Mouse (Mus musculus) NIH3T3 (cell line): ENCODE data around the gene Dnajc16.
A peak's percentile ranks its signal among the peaks of the same experiment; 100 is the strongest.

Source experiments
- DNase-seq: peaks from one replicate; pipeline ENCODE4 v3.0.0-alpha.2; 2012; ENCODE audit warnings: low read depth

Gene Dnajc16

GRCm38 (mm10) chr4:141790524-141790990 lies at the start of gene Dnajc16:
Dnajc16 (minus strand) TSS chr4:141790931.
- peak; percentile 97 for DNase-seq

DNA sequence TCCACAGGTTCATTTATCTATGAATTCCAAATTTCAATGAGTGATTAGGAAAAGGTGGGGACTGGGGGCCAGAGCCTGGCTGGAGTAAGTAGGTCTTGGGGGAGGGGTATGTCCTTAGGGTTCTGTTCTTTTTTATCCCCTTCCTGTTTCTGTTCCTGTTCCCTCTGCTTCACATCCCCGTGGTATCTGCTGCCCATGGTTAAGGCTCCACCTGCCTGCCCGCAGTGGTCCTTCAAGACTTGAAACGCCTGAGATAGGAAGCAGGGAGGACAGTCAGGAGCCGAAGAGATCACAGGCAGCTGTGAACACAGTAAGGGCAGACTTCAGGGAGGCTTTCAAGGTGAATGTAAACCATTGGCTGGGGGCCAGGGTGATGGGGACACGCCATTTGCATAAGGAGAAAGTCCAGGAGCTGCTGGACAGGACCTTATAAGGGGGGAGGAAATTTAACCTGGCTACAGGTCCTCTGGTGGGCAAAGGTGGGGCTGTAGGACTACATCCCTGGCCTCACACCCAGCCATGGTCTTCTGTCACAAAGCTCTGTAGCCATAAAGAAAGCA lies 43.9 kb upstream of the Dnajc16 start:
- no peak for DNase-seq

- DNase-seq: peak; percentile 76
Measured at GRCm38 (mm10) chr4:141833911-141834310, 43.2 kb upstream of the Dnajc16 start.

DNA sequence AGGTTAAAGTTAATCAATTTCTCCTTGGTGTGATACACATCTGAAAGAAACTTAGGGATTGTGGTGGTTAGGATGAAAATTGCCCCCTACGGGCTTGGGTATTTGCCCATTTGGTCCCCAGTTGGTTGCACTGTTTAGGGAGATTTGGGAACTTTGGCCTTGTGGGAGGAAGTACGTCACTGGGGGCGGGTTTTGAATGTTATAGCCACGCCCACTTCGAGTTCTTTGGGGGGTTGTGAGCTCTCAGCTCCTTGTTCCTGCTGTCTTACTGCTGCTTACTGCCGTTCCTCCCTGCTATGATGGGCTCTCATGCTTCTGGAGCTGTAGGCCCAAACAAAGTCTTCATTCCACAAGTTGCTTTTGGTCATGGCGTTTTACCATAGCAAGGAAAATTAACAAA lies 40.6 kb upstream of the Dnajc16 start:
- no peak for DNase-seq

DNA sequence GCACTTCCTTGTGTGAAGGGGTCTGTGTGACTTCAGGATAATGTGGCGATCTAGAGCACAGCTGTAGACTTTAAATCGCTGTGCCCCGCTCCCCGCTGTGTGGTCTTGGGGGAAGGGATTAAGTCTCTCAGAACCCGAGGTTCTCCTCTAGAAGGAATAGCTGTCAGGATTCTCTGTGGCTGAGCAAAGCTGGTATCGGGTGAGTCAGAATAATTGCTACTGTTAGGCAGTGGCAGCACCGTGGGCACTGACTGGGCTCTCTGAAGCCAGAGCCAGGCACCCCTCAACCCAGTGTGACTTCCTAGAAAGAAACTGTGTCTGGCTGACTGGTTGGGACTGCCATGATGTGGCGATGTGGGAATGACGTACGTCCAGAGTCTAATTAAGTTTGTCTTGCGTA lies 39.6 kb upstream of the Dnajc16 start:
- DNase-seq: no peak

- DNase-seq: no peak
Measured at GRCm38 (mm10) chr4:141828177-141828576, 37.4 kb upstream of the Dnajc16 start.

GRCm38 (mm10) chr4:141827401-141827800 lies 36.7 kb upstream of the Dnajc16 start:
- DNase-seq: no peak

DNA sequence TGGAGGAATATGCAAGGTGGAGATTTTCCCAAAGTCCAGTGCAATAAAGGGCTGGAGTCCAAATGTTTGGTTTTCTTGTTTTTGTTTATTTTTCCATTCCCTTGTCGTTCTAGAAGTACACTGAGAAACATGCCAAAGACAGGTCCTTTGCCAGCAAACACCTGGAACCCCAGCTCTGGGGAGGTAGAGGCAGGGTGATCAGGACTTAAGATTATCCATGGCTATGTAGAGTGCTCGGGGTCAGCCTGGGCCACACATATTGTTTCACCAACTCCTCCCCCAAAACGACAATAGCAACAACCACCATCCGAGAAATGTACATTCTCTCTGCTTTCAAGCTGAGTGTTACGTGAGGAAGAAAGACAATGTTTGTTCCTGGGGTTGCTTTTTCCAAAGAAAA lies 35.3 kb upstream of the Dnajc16 start, which contains the start of gene Cela2a:
Gene Cela2a (minus strand): TSS at position 101 of the 400 bp plus-strand sequence.
- DNase-seq: no peak

DNA sequence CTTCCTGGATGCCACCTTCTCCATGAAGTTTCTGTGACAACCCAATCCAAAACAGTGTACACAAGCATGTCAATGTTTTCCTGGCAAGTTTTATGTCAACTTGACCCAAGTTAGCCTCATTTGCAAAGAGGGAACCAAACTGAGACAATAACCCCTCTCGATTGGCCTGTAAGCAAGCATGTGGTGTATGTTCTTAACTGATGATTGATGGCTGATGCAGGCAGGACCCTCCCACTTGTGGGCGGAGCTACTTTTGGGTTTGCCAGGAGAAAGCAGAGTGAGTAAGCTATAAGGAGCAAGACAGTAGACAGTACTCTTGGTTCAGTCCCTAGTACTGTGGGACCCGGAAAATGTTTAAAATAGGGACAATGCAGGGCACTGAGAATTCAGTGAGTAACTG lies 32.2 kb upstream of the Dnajc16 start:
- DNase-seq: peak; percentile 60

DNA sequence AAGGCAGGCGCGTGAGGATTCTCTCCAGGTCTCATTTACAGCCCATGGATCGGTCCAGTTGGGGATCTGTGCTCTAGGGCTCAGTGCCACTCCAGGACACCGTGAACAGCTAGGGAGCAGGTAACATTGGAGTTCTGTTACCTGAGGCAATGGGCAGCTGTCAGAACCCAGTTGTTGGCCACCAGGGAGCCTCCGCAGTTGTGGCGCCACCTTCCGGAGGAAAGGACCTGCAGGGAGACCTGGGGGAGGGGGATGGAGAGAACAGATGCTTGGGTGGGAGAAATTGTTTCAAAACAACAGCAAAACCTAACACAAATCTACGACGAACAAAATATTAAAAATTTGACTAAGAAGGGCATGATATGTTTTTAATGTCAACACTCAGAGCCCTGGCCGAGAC lies 31.4 kb upstream of the Dnajc16 start:
- no peak for DNase-seq

- no peak for DNase-seq
Measured at GRCm38 (mm10) chr4:141821178-141821577, 30.4 kb upstream of the Dnajc16 start.

DNA sequence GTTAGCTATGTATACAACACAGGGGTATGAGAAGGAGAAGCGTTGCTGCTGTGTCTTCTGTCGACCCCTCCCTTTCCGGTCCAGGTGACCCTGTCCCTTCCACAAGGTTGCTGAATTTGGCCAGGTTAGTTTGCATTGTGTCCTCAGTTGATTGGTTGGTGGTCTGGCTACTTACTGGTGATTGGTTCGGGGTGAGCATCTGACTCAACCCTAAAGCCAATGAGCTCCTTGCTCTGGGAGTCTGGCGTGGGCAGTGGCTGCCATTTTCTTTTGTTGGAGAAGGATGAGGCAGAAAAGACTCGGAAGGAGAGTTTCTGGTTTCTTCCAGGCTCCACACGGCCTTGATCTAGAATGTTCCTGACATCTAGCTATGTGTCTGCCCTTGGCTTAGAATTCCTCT lies 28.6 kb upstream of the Dnajc16 start:
- DNase-seq: no peak

DNA sequence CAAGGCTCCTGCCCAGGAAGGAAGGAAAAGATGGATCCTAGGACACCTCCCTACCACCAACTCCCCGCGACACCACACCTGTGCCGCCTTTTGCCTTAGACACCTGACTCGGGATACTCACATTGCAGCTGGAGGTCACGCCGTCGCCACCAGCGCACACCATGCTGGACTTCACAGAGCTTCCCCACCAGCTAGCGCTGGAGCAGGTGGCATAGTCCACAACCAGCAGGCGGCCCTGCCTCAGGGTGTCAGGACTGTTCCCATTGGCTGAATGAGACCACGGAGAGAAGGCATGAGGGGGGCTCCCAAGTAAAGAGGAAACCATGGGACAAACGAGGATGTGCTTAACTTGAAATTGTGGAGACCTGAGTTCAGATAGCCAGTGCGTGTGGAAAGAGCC lies 28.1 kb upstream of the Dnajc16 start:
- no peak for DNase-seq

GRCm38 (mm10) chr4:141817706-141818105 lies 27.0 kb upstream of the Dnajc16 start:
- DNase-seq: no peak

GRCm38 (mm10) chr4:141816776-141817655 lies 26.3 kb upstream of the Dnajc16 start:
- DNase-seq: no peak

DNA sequence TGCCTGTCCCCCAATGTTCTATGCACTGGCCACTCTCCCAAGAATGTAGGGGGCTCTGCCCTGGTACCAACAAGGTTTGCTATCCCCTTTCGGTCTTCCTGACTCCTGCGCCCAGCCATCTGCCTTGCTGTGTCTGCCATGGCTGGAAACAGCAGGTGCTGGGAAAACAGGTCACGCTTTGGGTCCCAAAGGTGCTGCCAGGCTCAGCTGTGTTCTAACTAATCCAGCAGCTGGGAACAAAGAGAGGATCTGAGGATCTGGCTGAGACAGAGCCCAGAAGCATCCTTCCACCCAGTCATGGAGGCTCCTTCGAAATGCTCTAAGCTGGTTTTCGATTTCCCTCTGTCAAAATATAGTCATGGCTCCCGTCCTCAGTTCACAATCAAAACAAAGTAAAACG lies 25.5 kb upstream of the Dnajc16 start:
- DNase-seq: no peak

DNA sequence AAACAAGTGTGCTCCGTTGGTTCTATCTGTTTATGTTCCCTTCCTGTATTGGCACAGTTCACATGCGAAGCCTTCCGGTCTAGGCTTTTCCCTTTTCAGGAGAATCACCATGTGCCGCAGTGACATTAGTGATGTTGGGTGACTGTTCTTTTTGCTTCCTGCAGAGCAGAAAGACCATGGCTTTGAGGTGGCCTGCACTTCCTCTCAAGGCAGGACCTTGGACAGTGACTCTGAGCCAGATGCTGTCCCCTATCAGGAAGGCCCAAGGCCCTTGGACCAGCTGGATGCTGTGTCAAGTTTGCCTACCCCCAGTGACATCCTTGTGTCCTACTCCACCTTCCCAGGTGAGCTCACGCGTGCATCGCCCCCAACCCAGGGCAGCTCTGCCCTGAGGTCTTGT lies 20.6 kb upstream of the Dnajc16 start:
- no peak for DNase-seq

DNA sequence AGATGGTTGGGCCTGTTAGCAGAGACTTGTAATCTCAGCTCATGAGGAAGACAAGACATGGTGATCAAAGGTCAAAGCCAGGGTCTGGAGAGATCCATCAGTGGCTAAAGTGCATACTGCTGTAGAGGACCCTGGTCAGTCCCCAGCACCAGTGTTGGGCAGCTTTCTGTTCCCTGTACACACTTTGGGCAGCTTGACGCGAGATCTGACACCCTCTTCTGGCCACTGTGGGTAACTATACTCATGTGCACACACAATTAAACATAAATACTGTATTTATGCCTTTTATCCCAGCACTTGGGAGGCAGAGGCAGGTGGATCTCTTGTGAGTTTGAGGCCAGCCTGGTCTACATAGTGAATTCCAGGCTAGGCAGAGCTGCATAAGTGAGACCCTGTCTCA lies 20.2 kb upstream of the Dnajc16 start:
- DNase-seq: no peak

DNA sequence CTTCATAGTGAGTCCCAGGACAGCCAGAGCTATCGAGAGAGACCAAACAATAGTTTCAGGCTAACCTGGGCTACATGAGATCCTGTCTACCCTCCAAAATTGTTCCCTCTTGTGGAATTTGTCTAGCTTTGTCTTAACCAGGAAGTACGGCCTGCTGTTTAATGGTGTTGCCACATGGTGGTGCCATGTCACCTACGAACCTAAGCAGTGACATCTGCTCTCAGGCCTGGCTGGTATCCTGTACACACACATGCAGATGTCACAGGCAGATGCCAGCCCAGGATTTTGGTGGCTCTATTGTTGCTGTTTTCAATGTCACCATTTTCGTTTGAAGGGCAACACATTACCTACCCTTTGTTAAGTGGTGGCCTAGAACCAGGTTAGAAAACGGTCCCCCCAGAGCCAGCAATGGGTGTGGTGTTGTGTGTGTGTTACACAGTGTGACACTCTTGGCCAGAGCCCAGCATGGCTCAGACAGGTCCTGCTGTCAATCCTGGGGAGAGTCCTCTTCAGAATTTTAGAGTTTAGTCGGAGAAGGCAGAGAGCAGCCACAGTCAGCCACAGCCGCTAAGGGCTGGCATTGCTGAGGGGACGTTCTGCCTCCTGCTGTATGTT lies 19.2 kb upstream of the Dnajc16 start:
- peak; percentile 60 for DNase-seq

GRCm38 (mm10) chr4:141805886-141806285 lies 15.2 kb upstream of the Dnajc16 start:
- DNase-seq: no peak

GRCm38 (mm10) chr4:141804105-141804504 lies 13.4 kb upstream of the Dnajc16 start:
- no peak for DNase-seq

DNA sequence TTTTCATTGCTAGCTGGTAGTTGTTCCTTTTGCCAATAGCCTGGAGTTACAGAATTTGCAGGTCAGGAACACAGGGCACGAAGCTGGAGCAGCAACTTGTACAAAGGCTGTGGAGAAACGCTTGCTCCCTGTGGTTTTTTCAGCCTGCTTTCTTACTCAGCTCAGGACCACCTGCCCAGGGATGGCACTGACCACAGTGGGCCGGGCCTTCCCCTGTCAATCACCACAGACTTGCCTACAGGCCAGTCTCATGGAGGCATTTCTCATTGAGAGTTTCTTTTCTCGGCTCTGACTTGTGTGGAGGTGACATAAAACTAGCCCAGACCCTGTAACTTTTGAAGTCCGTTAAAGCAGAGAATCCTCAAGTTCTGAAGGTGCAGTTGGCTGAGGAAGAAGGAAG lies 6.8 kb upstream of the Dnajc16 start:
- no peak for DNase-seq

DNA sequence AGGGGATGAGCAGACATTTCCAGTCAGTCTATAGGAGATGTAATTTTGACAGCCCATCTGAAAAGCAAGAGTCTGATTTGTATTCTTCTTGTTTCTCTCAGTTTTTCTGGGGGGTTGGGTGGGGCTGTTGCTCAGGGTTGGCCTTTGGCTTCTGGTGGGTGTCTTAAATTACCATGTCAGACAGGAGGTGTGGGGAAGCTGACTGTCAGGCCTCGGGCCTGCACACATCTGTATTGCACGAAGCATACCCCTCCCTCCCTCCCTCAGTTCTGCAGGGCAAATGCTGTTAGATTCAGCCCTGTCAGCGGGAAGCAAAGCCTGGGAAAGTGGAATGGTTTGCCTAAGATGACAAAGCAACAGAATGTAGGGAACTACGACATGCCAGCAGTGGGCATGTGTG lies 6.2 kb upstream of the Dnajc16 start:
- DNase-seq: no peak
